Mouse (Mus musculus) lung, adult 2 months (tissue): Measurements from ENCODE around the gene Hmcn1.

Experiments
- CTCF ChIP-seq: fragments of 200-500 bp; IDR thresholded peaks from 2 replicates; pipeline ENCODE4 v1.5.1; 2011; ENCODE audit warnings: mild to moderate bottlenecking, low read length, control low read depth; ENCODE audit not compliant: insufficient read depth
- POLR2A ChIP-seq: fragments of 200-500 bp; IDR thresholded peaks from 2 replicates; pipeline ENCODE4 v1.6.1; 2011; ENCODE audit warnings: low read depth, mild to moderate bottlenecking, control low read depth, low read length, borderline replicate concordance; ENCODE audit errors: extremely low read depth

GRCm38 (mm10) chr1:150697749-150698148 is 295.5 kb downstream of the Hmcn1 start:
- TF ChIP-seq POLR2A (no peak), CTCF (no peak)
